Mouse (Mus musculus): ENCODE data around the gene Arhgap22. TPM values are rescaled to one million over a fixed set of nuclear protein-coding genes. Genes with fewer than 3 reads are reported as not detected.

The Arhgap22 gene
- total and polyA plus RNA-seq, 3 experiments, result 0.11 TPM; not detected in 2

DNA sequence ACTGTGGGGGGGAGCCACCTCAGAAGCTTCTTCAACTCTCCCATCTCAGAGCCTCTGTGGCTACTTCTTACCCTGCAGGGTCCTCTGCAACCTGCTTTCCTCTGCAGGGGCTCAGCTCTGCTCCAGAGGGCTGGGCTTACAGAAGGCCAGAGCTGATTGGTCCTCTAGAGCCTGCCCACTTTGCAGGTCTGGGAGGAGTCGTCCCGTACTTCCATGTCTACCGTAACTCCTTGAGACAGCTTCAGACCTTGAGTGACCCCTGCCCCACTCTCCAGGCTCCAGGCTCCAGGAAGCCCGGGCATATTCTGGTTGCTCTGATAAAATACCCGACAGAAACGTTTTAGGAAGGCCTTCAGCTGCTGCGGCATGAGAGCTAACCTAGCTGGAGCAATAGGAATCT, 156.2 kb downstream of the Arhgap22 start:
- H3K4me3 ChIP-seq (ENCODE audit: control insufficient read depth in 1 of 2, insufficient read depth in 1 of 2, low read depth in 2 of 2, low read length in 2 of 2), result peak overlapping the region; percentile 41 to 46; a peak in 3 of 4 replicates
- no peak overlapping the region for H3K27ac ChIP-seq (ENCODE audit: control insufficient read depth, low read depth, low read length)
- no peak for TF ChIP-seq KAT2A (conservative IDR thresholded peaks at IDR 0.05; ENCODE audit: low read depth, low read length)
- 0 out of 2 replicates have a peak, but pooled peaks have one; percentile 17 for TF ChIP-seq MXI1 (IDR thresholded peaks at IDR 0.05; ENCODE audit: low read depth, low read length)
- H3K36me3 ChIP-seq (ENCODE audit: control insufficient read depth in 1 of 2, insufficient read depth in 2 of 2, low read length in 2 of 2), result no peaks in the 10 kb centered on the region
- no peaks in the 10 kb centered on the region for H3K27me3 ChIP-seq (ENCODE audit: control insufficient read depth in 1 of 2, insufficient read depth in 2 of 2, low read length in 2 of 2)
- peak; percentile 56 for DNase-seq (ENCODE audit: low read depth, low spot score)
- H3K9ac ChIP-seq (ENCODE audit: control insufficient read depth, low read depth, low read length, poor library complexity, severe bottlenecking), result no peak overlapping the region
- no peaks in the 10 kb centered on the region; a peak in 1 of 4 replicates for H3K4me1 ChIP-seq (ENCODE audit: control insufficient read depth in 1 of 2, insufficient read depth in 2 of 2, low read length in 2 of 2)
- H3K79me2 ChIP-seq (ENCODE audit: control insufficient read depth, insufficient read depth, low read length, poor library complexity), result no peaks in the 10 kb centered on the region
- H3K9me3 ChIP-seq (replicated peaks; ENCODE audit: insufficient read depth, low read length), result no peaks in the 10 kb centered on the region

DNA sequence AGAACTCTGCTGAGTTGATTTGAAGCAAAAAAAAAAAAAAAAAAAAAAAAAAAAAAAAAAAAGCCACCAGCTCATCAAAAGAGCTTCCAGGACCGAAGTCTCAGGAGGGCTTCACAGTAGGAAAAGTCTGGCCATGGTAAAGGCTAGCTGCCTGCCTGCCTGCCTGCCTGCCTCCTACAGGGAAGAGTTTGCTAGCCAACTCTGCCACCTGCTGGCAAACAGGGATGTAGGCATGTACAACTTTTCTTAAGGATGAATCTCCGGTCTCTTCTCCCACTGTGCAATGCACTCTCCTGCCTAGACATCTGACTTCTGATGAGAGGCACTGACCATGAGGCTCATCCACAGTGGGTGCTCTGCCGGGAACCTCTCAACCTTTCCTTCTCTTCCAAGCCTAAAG, 157.4 kb downstream of the Arhgap22 start:
- TF ChIP-seq SMC3 (IDR thresholded peaks at IDR 0.05; ENCODE audit: low read depth, low read length) (peak; percentile 57), RAD21 (IDR thresholded peaks at IDR 0.05; ENCODE audit: low read depth, low read length) (peak; percentile 67), ELF1 (IDR thresholded peaks at IDR 0.05; ENCODE audit: low read depth, low read length) (no peak), MAFK (IDR thresholded peaks at IDR 0.05; ENCODE audit: borderline replicate concordance, low read depth, low read length) (no peak), CTCF (IDR thresholded peaks at IDR 0.05 in 2 of 3, conservative IDR thresholded peaks at IDR 0.05 in 1 of 3; ENCODE audit: control insufficient read depth in 1 of 3, insufficient read depth in 1 of 3, low read depth in 2 of 3, low read length in 3 of 3, poor library complexity in 1 of 3, severe bottlenecking in 1 of 3) (peak; percentile 57 to 78 (median 77)), NRF1 (IDR thresholded peaks at IDR 0.05; ENCODE audit: insufficient read depth, low read depth, low read length, poor library complexity, severe bottlenecking) (no peak), ZC3H11A (IDR thresholded peaks at IDR 0.05; ENCODE audit: low read depth, low read length) (peak; percentile 35; the same call in 1 of the 2 replicates), HCFC1 (IDR thresholded peaks at IDR 0.05; ENCODE audit: low read depth, low read length) (no peak), RCOR1 (IDR thresholded peaks at IDR 0.05; ENCODE audit: low read depth, low read length) (no peak), BHLHE40 (IDR thresholded peaks at IDR 0.05; ENCODE audit: borderline replicate concordance, low read depth, low read length) (no peak), NELFE (IDR thresholded peaks at IDR 0.05; ENCODE audit: low read depth, low read length) (no peak)
- no peak overlapping the region for H3K4me3 ChIP-seq (ENCODE audit: control insufficient read depth in 1 of 2, insufficient read depth in 1 of 2, low read depth in 2 of 2, low read length in 2 of 2)
- H3K9me3 ChIP-seq (replicated peaks; ENCODE audit: insufficient read depth, low read length), result no peaks in the 10 kb centered on the region
- no peaks in the 10 kb centered on the region for H3K36me3 ChIP-seq (ENCODE audit: control insufficient read depth in 1 of 2, insufficient read depth in 2 of 2, low read length in 2 of 2)
- no peaks in the 10 kb centered on the region for H3K27me3 ChIP-seq (ENCODE audit: control insufficient read depth in 1 of 2, insufficient read depth in 2 of 2, low read length in 2 of 2)
- DNase-seq (ENCODE audit: low read depth, low spot score), result peak; percentile 68
- no peaks in the 10 kb centered on the region; a peak in 1 of 4 replicates for H3K4me1 ChIP-seq (ENCODE audit: control insufficient read depth in 1 of 2, insufficient read depth in 2 of 2, low read length in 2 of 2)
- H3K79me2 ChIP-seq (ENCODE audit: control insufficient read depth, insufficient read depth, low read length, poor library complexity), result no peaks in the 10 kb centered on the region
- H3K9ac ChIP-seq (ENCODE audit: control insufficient read depth, low read depth, low read length, poor library complexity, severe bottlenecking), result no peak overlapping the region
- H3K27ac ChIP-seq (ENCODE audit: control insufficient read depth, low read depth, low read length), result no peak overlapping the region

DNA sequence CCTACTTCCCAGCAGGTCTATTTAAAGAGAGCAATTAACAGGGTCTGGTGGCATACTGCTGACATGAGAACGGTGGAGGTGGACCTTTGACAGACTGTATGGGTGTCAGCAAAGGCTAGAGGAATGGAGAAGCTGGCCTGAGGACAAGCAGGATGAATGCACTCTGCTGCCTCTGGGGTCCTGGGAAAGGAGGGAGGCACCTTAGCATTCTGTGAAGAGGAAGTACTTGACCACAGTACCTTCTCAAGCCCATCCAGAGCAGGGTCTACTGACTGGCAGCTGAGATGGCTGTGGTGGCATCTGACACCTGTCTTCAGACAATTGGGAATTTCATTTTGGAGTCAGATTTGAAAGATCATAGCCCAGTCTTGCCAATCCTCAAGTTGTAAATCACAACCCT, 159.4 kb downstream of the Arhgap22 start:
- no peak overlapping the region for H3K27ac ChIP-seq (ENCODE audit: control insufficient read depth, low read depth, low read length)

More for the DNA sequence above, 159.4 kb downstream of the Arhgap22 start:
- H3K9ac ChIP-seq (ENCODE audit: control insufficient read depth, low read depth, low read length, poor library complexity, severe bottlenecking), result no peak overlapping the region
- no peaks in the 10 kb centered on the region for H3K9me3 ChIP-seq (replicated peaks; ENCODE audit: insufficient read depth, low read length)
- TF ChIP-seq CTCF (IDR thresholded peaks at IDR 0.05 in 2 of 3, conservative IDR thresholded peaks at IDR 0.05 in 1 of 3; ENCODE audit: control insufficient read depth in 1 of 3, insufficient read depth in 1 of 3, low read depth in 2 of 3, low read length in 3 of 3, poor library complexity in 1 of 3, severe bottlenecking in 1 of 3), result no peak
- no peak for TF ChIP-seq MAZ (IDR thresholded peaks at IDR 0.05; ENCODE audit: low read depth, low read length)
- peaks cover 0 to under 1% of the 10 kb centered on the region in 2 experiments; a peak in 1 of 4 replicates for H3K36me3 ChIP-seq (ENCODE audit: control insufficient read depth in 1 of 2, insufficient read depth in 2 of 2, low read length in 2 of 2)
- DNase-seq (ENCODE audit: low read depth, low spot score), result no peak
- no peaks in the 10 kb centered on the region for H3K27me3 ChIP-seq (ENCODE audit: control insufficient read depth in 1 of 2, insufficient read depth in 2 of 2, low read length in 2 of 2)
- H3K4me3 ChIP-seq (ENCODE audit: control insufficient read depth in 1 of 2, insufficient read depth in 1 of 2, low read depth in 2 of 2, low read length in 2 of 2), result no peak overlapping the region
- H3K79me2 ChIP-seq (ENCODE audit: control insufficient read depth, insufficient read depth, low read length, poor library complexity), result no peaks in the 10 kb centered on the region
- no peaks in the 10 kb centered on the region; a peak in 1 of 4 replicates for H3K4me1 ChIP-seq (ENCODE audit: control insufficient read depth in 1 of 2, insufficient read depth in 2 of 2, low read length in 2 of 2)

All from MEL (cell line).